Mouse (Mus musculus): ENCODE data around the gene Stk11. TPM values are rescaled to one million over a fixed set of nuclear protein-coding genes. Genes with fewer than 3 reads are reported as not detected.
A peak's percentile ranks its signal among the peaks of the same experiment; 100 is the strongest.

Stk11 gene
- polyA plus RNA-seq, 1 experiment from 2014 or later: 21.1 TPM

DNA sequence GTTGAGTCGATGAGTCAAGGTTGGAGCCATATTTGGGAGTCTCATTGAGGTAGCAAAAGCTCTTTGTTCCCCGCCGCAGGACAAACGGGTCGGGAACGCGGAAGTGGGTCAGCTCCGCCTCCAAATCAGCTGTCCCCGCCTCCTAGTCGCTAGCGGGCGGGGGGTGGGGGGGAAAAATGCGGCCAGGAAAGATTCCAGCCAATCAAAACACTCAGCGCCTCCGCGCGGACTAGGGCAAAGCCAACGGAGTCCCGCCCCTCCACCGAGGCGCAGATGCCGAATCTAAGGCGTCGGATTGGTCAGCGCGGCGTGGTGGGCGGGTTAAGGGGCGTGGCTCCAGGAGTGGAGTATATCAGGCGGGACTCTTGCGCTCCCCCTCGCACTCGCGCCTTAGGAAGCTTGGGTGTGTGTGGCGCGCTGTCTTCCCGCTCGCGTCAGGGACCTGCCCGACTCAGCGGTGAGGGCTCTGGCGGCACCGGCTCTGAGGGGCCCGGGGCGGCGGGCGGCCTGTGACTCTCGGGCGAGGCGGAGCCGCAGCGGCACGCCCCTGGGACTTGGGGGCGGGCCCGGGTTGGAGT is 51.9 kb downstream of the Stk11 start:
- WGBS: under 1% methylated on average over 55 of the region's 55 CpGs
- Histone ChIP-seq H3K4me3 (peak overlapping the region; percentile 93), H3K9me3 (no peaks in the 10 kb centered on the region), H3K27me3 (ENCODE audit: insufficient read depth, poor library complexity, severe bottlenecking) (peaks cover 8% of the 10 kb centered on the region), H3K36me3 (peaks cover 36% of the 10 kb centered on the region), H3K4me1 (replicated peaks) (peaks cover 84% of the 10 kb centered on the region), H3K27ac (peak overlapping the region; percentile 100)
- peak; percentile 99 for DNase-seq (ENCODE audit: low spot score)

DNA sequence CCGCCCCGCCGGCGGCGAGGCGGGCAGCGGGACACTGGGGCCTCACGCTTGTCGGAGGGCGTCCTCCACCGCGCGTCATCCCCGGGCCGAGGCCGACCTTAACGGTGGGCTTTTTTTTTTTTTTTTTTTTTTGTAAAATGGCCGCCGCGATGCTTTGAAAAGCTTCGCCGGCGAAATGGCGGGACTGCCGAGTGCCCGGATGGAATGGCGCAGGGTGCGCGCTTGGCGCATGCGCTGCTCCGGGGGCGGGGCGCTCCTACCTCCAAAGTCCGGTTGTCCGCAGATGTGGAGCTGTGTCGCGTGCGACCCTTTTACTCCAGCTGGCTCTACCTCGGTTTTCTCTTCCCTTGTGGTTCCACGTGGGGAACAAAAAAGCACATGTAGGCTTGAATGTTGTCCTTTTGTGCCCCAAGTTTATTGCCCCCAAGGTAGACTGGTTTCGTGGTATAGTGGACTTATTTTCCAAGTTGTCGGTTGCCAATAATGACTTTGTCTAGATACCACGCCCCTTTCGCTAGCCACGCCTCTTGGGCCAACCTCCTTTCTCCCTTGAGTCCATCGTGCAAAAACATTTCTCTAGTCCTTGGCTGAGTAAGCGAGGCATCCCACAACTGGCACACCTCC is 52.5 kb downstream of the Stk11 start:
- peaks cover 83% of the 10 kb centered on the region for H3K4me1 ChIP-seq (replicated peaks)
- peaks cover 8% of the 10 kb centered on the region for H3K27me3 ChIP-seq (ENCODE audit: insufficient read depth, poor library complexity, severe bottlenecking)
- peak overlapping the region; percentile 93 for H3K4me3 ChIP-seq
- peak overlapping the region; percentile 100 for H3K27ac ChIP-seq
- under 1% methylated on average over 48 of the region's 48 CpGs for WGBS
- no peaks in the 10 kb centered on the region for H3K9me3 ChIP-seq
- peak; percentile 96 for DNase-seq (ENCODE audit: low spot score)
- peaks cover 40% of the 10 kb centered on the region for H3K36me3 ChIP-seq

DNA sequence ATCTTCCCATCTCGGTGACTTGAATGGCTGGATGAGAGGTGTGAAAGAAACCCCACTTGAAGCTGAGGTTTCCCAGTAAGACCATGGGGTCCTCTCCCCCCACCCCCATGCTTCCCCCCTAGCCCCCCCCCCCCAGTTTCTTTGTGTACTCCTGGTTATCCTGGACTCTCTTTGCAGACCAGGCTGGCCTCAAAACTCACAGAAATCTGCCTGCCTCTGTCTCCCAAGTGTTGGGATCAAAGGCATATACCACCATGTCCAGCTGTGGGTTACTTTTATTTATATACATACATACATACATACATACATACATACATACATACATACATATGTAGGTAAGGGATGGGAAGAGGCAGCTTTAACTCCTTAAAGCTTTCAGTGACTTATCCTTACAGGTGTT is 53.5 kb downstream of the Stk11 start:
- peaks cover 2% of the 10 kb centered on the region for H3K27me3 ChIP-seq (ENCODE audit: insufficient read depth, poor library complexity, severe bottlenecking)
- peaks cover 81% of the 10 kb centered on the region for H3K4me1 ChIP-seq (replicated peaks)
- peak overlapping the region; percentile 93 for H3K4me3 ChIP-seq
- no peak for DNase-seq (ENCODE audit: low spot score)
- H3K27ac ChIP-seq: peak overlapping the region; percentile 100
- WGBS: 74% methylated on average over 1 of the region's 1 CpGs
- peaks cover 40% of the 10 kb centered on the region for H3K36me3 ChIP-seq
- no peaks in the 10 kb centered on the region for H3K9me3 ChIP-seq

DNA sequence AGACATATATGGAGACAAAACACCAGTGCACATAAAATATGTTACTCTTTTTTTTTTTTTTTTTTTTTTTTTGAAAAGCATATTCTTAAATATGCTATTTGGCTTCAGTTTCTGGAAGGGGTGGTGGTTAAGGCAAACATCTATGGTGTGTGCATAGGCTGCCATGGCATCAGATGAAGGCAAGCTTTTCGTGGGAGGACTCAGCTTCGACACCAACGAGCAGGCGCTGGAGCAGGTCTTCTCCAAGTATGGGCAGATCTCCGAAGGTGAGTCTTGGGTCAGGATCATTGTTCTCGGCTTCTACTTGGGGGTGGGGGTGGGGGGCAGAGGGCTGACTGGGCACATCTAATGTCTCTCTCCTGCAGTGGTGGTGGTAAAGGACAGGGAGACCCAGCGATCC is 54.0 kb downstream of the Stk11 start:
- DNase-seq (ENCODE audit: low spot score): no peak
- Histone ChIP-seq H3K9me3 (no peaks in the 10 kb centered on the region), H3K4me3 (peak overlapping the region; percentile 93; the same call in 1 of the 2 replicates), H3K27me3 (ENCODE audit: insufficient read depth, poor library complexity, severe bottlenecking) (no peaks in the 10 kb centered on the region), H3K36me3 (peaks cover 40% of the 10 kb centered on the region), H3K4me1 (replicated peaks) (peaks cover 78% of the 10 kb centered on the region), H3K27ac (no peak overlapping the region)
- WGBS: 98% methylated on average over 7 of the region's 7 CpGs

DNA sequence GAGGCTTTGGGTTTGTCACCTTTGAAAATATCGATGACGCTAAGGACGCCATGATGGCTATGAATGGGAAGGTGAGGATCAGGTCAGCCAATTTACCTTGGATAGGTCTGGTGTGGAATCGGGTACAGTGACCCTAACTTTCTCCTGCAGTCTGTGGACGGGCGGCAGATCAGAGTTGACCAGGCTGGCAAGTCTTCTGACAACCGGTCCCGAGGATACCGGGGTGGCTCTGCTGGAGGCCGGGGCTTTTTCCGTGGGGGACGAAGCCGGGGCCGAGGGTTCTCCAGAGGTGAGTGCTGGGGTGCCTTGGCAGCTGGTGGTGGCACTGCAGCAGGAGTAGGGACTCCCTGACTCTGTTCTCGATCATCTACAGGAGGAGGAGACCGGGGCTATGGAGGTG is 54.4 kb downstream of the Stk11 start:
- H3K9me3 ChIP-seq: no peaks in the 10 kb centered on the region
- no peak overlapping the region for H3K27ac ChIP-seq
- H3K36me3 ChIP-seq: peaks cover 40% of the 10 kb centered on the region
- DNase-seq (ENCODE audit: low spot score): no peak
- H3K4me1 ChIP-seq (replicated peaks): peaks cover 78% of the 10 kb centered on the region
- H3K4me3 ChIP-seq: peak overlapping the region; percentile 25; the same call in 1 of the 2 replicates
- H3K27me3 ChIP-seq (ENCODE audit: insufficient read depth, poor library complexity, severe bottlenecking): no peaks in the 10 kb centered on the region
- 94% methylated on average over 16 of the region's 16 CpGs for WGBS

DNA sequence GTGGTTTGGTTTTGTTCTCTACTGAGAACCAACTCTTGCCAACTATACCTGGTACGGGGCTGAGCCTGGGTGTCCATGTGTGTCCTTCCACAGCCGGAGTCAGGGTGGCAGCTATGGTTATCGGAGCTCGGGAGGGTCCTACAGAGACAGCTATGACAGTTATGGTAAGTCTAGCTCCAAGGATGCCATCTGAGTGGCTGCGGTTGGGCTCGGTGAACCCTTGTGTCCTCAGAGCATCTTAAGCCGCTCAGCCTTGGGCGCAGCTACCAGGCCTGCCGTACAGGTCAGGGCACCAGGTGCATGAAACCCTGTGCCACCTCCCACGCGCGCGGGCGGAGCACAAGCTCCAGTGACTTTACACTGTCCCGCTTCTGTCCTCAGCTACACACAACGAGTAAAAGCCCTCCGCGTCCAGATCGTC is 55.0 kb downstream of the Stk11 start:
- Histone ChIP-seq H3K36me3 (peaks cover 40% of the 10 kb centered on the region), H3K27me3 (ENCODE audit: insufficient read depth, poor library complexity, severe bottlenecking) (no peaks in the 10 kb centered on the region), H3K9me3 (no peaks in the 10 kb centered on the region), H3K27ac (0 out of 2 replicates have a peak overlapping the region, but pooled peaks have one; percentile 13), H3K4me3 (peak overlapping the region; percentile 23), H3K4me1 (replicated peaks) (peaks cover 77% of the 10 kb centered on the region)
- DNase-seq (ENCODE audit: low spot score): no peak
- 97% methylated on average over 19 of the region's 19 CpGs for WGBS

DNA sequence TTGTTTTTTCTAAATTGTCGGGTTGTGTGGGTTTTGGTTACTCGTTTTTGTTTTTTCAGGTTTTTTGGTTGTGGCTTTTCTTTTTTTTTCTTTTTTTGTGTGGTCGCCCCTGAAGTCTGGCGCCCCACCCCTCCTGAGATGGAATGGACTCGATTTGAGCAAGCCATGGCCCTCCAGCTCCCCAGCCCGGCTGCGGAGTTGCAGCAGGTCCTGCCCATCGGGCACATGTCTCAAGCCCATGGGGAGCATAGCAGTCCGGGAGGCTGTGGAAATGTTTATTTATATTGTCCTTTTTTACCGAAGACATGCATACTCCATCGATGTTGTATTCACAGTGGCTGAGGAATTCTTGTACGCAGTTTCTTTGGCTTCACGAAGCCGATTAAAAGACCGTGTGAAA is 55.6 kb downstream of the Stk11 start:
- DNase-seq (ENCODE audit: low spot score): no peak
- Histone ChIP-seq H3K36me3 (peaks cover 42% of the 10 kb centered on the region), H3K27me3 (ENCODE audit: insufficient read depth, poor library complexity, severe bottlenecking) (no peaks in the 10 kb centered on the region; the same call in 1 of the 2 replicates), H3K4me1 (replicated peaks) (peaks cover 78% of the 10 kb centered on the region), H3K27ac (peak overlapping the region; percentile 89; the same call in 1 of the 2 replicates), H3K4me3 (peak overlapping the region; percentile 65), H3K9me3 (no peaks in the 10 kb centered on the region)
- 94% methylated on average over 15 of the region's 15 CpGs for WGBS

DNA sequence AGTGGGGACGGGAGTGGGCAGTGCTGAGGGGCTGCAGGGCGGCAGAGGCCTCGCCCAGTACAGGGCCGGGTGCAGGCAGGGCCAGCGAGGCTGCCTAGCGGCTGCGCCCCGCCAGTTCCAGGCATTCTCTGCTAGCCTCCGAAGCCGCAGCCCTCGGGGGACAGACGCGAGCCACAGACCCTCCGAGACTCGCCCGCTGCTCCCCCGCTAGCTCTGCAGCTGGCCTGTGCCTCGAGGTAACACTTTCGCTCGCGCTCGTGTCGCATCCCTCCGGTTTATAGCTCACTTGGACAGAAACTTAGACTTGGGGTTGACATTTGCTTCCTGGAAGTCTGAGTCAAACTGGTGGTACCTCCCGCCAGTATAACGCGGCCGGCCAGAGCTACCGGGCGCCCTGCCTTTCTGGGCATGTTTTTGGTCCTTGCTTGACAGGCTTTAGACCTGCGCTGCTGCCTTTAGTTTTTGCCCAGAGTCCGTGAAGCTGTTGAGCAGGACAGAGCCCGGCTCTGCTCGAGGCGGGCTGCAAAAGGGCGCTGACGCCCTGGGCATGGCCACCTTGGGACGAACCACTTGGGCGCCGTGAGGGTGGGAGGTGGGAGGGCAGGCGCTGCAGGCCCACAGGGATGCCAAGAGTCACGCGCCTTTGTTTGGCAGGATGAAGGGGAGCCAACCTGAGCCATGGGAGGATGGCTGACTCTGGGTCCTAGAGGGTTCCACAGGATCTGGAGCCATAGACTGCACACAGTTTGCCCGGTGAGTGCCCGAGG is 56.3 kb downstream of the Stk11 start:
- no peak for DNase-seq (ENCODE audit: low spot score)
- H3K4me3 ChIP-seq: peak overlapping the region; percentile 65
- no peaks in the 10 kb centered on the region; the same call in 1 of the 2 replicates for H3K27me3 ChIP-seq (ENCODE audit: insufficient read depth, poor library complexity, severe bottlenecking)
- peaks cover 45% of the 10 kb centered on the region for H3K36me3 ChIP-seq
- peaks cover 78% of the 10 kb centered on the region for H3K4me1 ChIP-seq (replicated peaks)
- 84% methylated on average over 45 of the region's 45 CpGs for WGBS
- no peaks in the 10 kb centered on the region for H3K9me3 ChIP-seq
- H3K27ac ChIP-seq: peak overlapping the region; percentile 89

DNA sequence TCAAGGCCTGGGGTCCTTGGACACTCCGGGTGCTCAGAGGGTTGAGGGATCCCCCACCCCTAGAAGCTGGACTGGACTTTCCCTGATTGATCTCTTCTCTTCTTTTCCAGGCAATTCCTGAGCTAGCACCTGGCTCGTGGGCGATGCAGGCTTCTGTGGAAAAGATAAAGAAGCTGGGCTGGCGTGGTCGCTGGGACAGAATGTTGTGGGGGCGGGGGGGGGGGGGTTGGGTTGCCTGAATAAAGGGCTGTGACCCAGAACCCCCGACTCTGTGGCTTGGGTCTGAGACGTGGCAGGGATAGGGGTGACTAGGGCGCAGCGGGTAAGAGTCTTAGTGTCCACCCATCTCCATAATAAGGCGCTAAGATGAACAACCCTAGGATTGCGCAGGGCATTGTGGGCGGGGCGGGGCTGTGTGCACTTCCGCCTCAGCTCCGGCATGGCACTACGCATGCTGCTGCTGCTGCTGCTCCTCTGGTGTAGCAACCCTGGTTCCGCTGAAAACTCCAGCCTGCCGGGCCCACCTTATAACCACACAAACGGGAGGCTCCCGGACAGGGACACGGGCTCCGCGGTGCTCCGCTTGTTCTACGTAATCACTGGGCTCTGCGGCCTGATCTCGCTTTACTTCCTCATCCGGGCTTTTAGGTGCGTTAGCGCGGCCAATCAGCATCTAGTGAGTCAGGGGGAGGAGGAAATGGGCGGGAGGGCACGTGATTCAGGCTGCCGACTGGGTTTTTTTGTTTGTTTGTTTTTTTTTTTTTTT is 57.1 kb downstream of the Stk11 start, which contains the start of gene 1600002K03Rik:
1600002K03Rik (plus strand) TSS at position 418 of the 766 bp plus-strand sequence.
- H3K9me3 ChIP-seq: no peaks in the 10 kb centered on the region
- peak within 1 kb of the TSS; percentile 65 for H3K4me3 ChIP-seq
- H3K27ac ChIP-seq: peak within 1 kb of the TSS; percentile 89
- peaks cover 45% of the 10 kb centered on the region for H3K36me3 ChIP-seq
- DNase-seq (ENCODE audit: low spot score): peak; percentile 92
- 8% methylated on average over 35 of the region's 35 CpGs for WGBS
- H3K27me3 ChIP-seq (ENCODE audit: insufficient read depth, poor library complexity, severe bottlenecking): no peaks in the 10 kb centered on the region; the same call in 1 of the 2 replicates
- peaks cover 81% of the 10 kb centered on the region for H3K4me1 ChIP-seq (replicated peaks)

DNA sequence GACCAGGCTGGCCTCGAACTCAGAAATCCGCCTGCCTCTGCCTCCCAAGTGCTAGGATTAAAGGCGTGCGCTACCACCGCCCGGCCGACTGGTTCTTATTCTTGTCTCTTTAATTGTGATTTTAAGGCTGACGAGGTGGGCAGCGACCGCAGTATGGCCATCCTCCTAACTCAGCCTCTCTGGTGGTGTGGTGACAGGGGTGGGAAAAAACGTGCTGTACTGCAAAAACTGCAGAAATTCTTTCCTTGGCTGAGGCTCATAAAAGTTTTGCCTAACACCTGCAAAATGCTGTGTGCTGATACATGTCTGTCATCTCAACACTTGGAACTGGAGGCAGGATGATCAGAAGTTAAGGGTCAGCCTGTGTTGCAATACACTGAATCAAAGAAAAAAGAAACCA is 57.8 kb downstream of the Stk11 start:
- Histone ChIP-seq H3K4me1 (replicated peaks) (peaks cover 87% of the 10 kb centered on the region), H3K27ac (peak overlapping the region; percentile 89), H3K27me3 (ENCODE audit: insufficient read depth, poor library complexity, severe bottlenecking) (no peaks in the 10 kb centered on the region; the same call in 1 of the 2 replicates), H3K9me3 (no peaks in the 10 kb centered on the region), H3K4me3 (peak overlapping the region; percentile 65), H3K36me3 (peaks cover 45% of the 10 kb centered on the region)
- no peak for DNase-seq (ENCODE audit: low spot score)
- WGBS: 14% methylated on average over 11 of the region's 11 CpGs

DNA sequence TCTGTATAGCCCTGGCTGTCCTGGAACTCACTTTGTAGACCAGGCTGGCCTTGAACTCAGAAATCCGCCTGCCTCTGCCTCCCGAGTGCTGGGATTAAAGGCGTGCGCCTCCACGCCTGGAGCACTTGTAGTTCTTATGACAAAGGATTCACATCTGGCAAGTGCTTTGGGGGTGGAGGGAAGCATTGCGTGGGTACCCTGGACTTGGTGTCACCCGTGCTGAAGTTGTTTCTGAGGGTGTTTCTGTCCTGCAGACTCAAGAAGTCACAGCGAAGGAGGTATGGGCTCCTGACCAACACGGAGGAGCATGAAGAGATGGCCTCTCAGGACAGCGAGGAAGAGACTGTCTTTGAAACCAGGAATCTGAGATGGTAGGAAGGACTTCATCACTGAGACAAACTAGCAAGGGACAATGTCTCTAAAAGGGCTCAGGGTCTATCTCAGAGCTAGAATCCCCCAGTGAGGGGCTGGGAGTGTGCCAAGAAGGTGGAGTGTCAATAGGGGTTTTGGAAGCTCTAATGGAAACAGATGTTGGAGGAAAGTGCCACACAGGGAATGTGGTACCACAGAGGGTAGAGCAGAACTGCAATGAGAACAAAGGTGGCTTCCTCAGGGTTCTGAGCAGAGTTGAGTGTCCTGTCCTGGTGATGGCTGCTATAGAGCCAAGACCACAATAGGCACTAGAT is 58.5 kb downstream of the Stk11 start:
- H3K4me1 ChIP-seq (replicated peaks): peaks cover 86% of the 10 kb centered on the region

DNA sequence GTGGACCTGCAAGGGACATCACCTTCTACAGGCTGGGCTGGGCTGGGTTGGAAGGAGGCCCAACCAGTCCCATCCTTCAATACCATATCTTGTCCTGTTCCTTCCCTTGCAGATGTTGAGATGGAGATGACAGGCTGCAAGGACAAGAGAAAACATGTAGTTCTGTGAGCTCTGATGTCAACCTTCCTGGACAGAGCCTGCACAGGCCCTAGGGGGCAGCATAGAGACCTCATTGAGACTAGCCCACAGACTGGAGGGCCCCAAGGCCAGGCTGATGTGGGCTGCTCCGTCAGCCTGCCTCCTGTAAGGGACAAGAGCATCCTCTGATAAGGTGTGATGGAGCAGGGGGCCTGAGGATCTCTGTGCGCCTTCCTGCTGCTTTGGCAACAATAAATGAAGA is 59.1 kb downstream of the Stk11 start:
- Histone ChIP-seq H3K27ac (peak overlapping the region; percentile 16; the same call in 1 of the 2 replicates), H3K36me3 (peaks cover 37% of the 10 kb centered on the region), H3K9me3 (no peaks in the 10 kb centered on the region), H3K27me3 (ENCODE audit: insufficient read depth, poor library complexity, severe bottlenecking) (no peaks in the 10 kb centered on the region; the same call in 1 of the 2 replicates), H3K4me1 (replicated peaks) (peaks cover 81% of the 10 kb centered on the region), H3K4me3 (peak overlapping the region; percentile 28)
- DNase-seq (ENCODE audit: low spot score): peak; percentile 58
- WGBS: 56% methylated on average over 2 of the region's 2 CpGs

More for the DNA sequence above, 58.5 kb downstream of the Stk11 start:
- DNase-seq (ENCODE audit: low spot score): no peak
- H3K36me3 ChIP-seq: peaks cover 42% of the 10 kb centered on the region
- H3K27ac ChIP-seq: peak overlapping the region; percentile 16; the same call in 1 of the 2 replicates
- H3K27me3 ChIP-seq (ENCODE audit: insufficient read depth, poor library complexity, severe bottlenecking): no peaks in the 10 kb centered on the region; the same call in 1 of the 2 replicates
- WGBS: 88% methylated on average over 10 of the region's 10 CpGs
- no peaks in the 10 kb centered on the region for H3K9me3 ChIP-seq
- peak overlapping the region; percentile 28; the same call in 1 of the 2 replicates for H3K4me3 ChIP-seq

Data from hindbrain, embryonic 10.5 days (tissue).